Mouse (Mus musculus) thymus, postnatal 10 days (tissue): ENCODE results near the gene Man2a2.
"Not testable (repeated sequence)": the region's sequence is repeated elsewhere in the genome, so short reads cannot be mapped to it uniquely, and the experiment has no call there.

Source experiments
- DNase-seq, 2 experiments: peaks; one replicate each; pipeline ENCODE4 v3.0.0; 2021; ENCODE audit warnings: low spot score in 2 of 2

The Man2a2 gene

DNA sequence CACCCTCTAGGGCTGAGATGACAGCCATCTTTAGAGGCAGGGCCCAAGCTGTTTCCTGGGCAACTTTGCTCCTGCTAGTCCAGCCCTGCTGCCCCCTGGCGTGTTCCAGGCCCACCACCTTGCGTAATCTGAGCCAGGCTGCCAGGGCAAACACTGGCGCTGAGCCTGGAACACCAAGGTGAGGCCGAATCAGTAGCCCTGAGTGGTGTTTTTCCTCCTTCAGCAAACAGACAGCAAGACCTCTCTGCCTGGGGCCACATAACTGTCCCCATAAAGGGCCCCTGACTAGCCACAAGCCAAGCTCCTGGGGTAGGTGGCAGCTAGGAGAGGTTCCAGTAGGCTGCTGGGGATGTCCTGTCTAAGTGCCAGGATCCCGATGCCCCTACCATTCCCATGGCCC lies 28.9 kb upstream of the Man2a2 start:
- DNase-seq: no peak

DNA sequence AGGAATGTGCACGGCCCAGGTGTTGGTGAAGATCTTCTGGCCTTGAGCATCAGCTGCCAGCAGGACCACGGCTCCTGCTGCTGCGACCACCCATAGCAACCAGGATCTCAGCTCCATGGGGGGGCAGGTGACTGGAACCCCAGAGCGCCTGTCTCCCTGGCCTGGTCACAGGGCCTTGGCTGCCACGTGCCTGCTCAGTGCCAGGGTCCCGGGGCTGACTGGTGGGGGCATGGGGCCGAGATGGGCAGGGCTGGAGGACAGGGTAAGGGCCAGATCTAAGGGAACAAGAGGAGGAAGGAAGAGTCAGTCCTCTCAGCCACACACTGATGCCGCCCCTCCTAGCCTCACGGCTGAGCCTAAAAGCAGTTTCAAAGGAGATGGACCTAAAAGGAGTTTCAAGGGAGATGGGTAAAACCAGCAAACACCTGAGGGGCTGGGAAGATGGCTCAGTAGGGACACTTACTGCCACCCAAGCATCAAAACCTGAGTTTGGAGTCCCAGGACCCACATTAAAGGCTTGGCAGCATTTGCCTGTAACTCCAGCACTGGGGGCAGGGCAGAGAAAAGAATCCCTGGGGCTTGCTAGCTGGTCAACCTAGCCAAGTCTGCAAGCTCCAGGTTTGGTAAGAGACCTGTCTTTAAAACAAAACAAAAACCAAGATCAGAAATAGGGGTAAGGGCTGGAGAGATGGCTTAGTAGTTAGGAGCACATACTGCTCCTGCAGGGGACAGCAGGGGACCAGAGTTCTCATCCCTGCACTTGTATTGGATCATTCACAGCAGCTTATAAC lies 27.7 kb upstream of the Man2a2 start:
- no peak for DNase-seq

DNA sequence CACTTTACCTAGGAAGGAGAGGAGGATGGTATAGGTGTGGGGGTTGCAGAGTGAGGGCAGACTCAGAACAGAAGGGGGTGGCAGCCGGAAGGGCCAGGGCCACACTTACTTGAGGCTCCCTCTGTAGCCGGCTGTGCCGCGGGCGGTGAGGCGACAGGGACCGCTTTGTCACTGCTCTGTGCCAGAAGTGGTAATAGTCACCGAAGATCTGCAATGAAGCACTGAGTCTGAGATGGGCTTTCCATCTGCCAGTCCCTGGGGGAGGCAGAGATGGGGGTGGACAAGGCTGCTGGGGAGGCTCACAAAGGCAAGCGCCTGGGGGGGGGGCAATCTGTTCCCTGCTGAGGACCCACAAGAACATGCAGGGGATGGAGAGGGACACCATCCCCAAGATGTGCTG lies 26.8 kb upstream of the Man2a2 start:
- no peak for DNase-seq

DNA sequence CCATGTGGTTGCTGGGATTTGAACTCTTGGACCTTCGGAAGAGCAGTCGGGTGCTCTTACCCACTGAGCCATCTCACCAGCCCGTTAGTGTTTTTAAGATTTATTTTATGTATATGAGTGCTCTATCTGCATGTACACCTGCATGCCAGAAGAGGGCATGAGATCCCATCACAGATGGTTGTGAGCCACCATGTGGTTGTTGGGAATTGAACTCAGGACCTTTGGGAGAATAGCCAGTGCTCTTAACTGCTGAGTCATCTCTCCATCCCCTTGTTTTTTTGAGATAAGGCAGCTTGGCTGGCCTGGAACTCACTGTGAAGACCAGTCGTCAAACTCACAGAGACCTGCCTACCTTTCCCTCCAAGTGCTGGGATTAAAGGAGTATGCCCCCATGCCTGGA lies 25.3 kb upstream of the Man2a2 start:
- DNase-seq: not testable (repeated sequence)

DNA sequence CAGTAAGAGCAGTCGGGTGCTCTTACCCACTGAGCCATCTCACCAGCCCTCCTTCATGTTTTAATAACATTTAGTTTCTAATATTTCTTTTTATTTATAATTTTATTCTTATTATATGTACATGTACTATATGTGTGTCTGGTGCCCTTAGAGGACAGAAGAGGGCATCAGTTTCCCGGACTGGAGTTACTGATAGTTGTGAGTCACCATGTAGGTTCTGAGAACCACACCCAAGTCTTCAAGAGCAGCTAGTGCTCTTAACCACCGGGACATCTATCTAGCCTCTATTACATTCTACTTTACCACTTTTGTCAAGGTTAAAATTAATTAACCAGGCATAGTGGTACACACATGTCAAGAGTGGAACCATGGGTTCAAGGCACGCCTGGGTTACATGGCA lies 23.4 kb upstream of the Man2a2 start:
- no peak for DNase-seq

DNA sequence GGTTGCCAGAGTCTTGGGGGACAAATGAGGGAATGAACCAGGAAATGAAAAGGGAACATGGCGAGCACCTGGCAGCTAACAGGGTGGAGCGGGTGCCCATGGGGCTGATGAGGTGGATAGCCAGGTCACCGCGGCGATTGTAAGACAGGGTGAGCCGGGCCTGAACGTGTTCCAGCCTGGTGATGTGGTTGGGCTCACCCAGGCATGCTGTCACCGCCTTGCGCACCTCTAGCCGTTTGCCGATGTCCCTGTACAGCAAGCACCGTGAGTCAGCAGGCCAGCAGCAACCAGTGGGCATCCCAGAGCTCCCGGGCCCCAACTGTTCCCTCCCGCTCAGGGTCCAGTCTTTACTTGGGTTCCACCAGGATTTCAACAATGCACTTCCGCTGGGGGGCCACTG lies 20.9 kb upstream of the Man2a2 start:
- no peak for DNase-seq

DNA sequence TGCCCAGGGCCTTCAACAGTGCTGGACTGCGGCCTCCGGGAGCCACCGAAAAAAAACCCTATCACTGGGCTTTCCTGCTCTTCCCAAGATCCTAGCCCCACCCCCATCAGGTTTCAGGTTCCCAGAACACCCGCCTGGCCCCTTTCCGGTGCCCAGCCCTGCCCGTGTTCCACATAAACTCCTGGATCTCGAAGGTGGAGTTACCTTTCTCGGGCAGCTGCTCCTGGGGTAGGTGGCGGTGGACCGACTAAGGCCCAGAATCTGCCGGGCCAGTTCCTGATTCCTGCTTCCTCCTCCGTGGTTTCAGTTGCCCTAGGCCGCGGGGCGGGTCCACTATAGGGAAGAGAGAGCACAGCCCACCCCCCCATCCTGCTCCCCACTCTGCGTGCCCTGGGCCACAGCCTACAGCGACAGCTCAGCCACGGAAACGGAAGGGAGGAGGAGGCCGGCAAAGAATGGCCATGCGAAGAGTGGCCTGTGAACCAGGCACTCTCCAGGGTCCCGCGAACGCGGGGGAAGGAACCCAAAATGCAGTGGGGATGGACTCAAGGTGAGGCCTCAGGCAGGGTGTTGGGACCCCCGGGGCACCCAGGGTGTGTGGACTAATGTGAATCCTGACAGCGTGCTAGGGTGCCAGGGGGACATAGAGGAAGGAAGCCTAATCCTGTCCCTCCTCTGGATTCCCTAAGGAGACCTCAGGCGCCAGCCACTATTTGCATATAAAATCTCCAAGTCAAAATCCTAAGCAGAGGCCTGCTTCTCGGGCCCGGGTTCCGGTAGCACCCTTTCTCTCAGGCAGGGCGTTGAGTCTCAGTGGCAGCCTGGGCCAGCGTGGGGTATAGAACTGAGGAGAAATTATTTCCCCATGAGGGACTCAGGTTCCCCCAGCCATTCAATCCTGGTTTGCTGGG lies 16.7 kb upstream of the Man2a2 start, which contains the start of gene Fes:
Gene Fes, minus strand, starts transcription at position 314 of the 911 bp plus-strand sequence.
- no peak for DNase-seq

DNA sequence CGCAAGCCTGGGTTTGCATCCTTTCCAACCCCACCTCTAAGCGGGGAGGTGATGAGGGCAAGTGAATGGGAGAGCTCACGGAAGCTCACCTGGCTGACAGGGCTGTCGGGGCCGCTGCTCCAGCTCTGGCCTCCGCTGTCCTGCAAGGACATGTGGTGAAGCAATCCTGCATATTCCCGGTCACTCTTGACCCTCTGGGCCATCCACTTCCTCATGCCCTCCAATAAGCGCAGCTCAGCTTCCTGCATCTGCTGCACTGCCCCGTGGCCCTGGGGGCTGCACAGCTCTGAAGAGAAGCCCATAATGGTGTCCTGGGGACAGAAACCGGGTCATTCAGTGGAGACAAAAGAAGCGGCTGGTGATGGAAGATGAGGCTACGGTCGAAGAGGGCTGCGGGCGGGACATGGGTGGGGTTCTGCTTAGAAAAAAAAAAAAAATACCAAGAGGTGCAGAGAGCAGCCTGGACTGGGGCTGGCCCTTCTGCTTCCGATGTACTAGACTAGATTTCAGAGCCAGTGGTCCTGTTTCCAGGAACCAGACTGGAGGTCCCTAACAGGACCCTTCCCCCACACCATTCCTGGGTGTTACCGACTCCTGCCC lies 16.0 kb upstream of the Man2a2 start:
- DNase-seq: no peak

DNA sequence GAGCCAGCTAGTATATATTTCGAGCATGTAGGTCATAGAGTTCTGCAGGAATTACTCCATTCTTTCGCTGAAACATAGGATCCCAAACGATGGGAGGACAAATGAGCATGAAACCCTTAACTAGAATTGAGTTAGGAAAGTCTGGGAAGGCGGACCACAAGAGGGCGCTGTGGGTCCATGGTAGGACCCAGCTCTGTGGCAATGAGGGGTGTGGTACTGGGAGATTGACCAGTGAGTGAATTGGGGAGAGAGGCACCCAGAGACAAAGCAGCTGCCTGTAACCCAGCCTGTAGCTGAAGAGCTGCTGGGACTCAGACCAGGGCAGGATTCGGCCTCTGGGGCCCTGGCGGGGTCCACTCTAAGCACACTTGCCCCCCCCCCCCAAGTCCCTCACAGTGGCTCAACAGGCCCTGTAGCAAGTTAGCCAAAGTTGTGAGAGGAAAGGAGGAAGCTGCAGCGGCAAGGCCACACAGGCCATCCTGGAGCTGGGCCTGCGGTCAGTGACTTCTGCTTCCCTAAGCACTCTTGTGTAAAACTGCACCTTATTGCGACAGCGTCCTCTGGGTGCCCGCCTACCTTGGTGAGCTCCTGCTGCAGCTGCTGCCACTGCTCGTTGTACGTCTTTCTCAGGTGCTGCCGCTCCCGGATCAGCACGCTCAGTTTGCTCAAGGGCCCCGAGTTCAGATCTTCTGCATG lies 15.2 kb upstream of the Man2a2 start:
- DNase-seq: peak; percentile 69 to 92

DNA sequence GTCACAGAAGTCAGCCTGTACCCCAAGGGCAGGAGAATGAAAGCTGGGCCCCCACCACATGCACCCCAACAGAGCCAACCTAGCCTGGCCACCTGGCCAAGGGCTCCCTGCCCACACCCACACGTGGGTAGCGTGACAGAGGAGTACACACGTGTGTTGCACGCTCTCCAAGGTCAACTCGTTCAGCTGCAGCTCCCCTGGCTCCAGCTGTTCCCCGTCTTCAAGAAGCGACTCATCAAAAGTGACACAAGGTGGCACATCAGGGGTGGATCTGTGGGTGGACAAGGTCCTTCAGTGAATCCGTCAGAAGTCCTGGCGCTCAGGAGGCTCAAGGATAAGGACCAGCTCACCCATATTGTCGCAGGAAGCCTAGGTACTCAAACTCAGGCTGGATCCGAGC lies 11.7 kb upstream of the Man2a2 start:
- DNase-seq: no peak

DNA sequence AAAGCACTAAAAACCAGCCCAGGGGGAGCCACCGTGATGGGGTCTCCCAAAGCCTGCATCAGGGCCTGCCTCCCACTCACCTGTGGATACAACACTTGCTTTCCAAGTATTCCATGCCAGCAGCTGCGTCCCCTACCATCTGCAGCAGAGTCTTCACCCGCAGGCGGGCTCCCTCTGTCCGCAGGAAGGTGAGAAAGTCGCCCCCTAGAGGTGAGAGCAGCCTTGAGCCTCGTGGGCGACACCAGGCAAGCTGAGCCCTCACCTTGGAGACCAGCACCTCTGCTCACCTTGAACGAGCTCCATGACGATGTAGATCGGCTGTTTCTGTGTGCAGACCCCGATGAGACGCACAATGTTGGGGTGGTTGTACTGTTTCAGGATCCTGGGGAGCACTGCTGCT lies 8.4 kb upstream of the Man2a2 start:
- peak in 1 of 2 experiments; percentile 62 for DNase-seq

DNA sequence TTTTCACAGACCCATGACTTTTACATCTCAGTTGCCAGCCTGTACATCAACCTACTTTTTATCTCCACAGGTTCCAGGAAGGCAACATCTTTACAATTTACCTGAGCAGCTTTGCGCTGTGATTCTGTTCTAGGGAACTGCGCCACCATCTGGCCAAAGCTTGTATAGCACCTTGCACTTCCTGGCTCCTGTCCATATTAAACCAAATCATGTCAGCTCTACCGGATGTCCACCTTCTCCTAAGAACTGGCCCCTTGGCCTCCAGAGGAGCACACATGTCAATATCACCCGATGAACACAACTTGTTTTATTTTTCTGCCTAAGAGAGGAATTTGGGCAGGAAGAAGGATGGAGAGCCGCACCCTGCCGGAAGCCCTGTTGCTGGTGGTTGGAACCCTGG lies 6.3 kb upstream of the Man2a2 start:
- DNase-seq: peak in 1 of 2 experiments; percentile 72

DNA sequence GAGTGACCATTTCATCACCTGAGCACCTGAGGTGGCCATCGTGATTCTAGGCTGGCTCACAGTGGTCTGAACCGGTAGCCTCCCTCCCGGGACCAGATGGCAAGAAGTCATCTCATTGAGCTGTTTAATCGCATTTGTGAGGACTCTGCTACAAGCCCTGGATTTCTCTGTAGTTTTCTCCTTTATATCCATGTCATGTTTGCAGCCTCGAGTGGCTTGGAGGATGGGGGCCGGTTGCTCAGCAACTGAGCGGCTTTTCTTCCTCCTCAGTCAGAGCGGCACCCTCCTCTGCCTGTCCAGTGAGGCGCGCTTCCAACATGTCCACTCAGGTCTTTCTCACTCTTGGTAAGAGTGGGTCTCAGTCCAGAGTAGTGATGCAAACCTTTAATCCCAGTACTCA lies 5.0 kb upstream of the Man2a2 start:
- DNase-seq: no peak

DNA sequence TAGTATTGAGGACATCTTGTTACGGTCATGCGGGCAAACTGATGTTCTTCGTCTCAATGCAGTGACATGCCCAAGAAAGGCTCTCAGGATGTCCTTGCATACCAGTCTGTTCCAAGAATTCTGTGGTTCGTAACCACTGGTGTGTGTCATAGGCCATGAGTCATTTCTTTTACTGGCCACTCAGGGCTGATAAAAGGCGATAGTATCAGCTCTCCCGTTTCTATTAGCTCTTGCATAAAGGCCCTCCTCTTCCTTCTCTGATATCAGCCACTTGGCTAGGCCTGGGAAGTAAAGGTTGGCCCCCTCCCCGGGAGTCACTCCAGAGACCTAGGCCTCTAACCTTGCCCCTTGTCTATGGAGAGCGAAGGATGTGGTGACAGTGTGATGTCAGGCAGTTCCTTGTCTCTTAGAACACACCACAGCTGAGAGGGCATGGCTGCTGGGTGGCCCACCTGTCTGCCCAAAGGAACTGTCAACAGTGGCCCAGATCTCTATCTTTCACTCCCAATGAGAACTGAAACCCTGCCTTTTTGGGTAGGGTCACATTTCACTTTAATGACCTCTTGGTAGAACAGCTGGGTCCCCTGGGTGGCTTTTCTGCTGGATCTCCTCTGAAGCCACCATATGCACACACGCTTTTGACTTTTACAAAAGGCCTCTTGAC lies 4.3 kb upstream of the Man2a2 start:
- DNase-seq: no peak

DNA sequence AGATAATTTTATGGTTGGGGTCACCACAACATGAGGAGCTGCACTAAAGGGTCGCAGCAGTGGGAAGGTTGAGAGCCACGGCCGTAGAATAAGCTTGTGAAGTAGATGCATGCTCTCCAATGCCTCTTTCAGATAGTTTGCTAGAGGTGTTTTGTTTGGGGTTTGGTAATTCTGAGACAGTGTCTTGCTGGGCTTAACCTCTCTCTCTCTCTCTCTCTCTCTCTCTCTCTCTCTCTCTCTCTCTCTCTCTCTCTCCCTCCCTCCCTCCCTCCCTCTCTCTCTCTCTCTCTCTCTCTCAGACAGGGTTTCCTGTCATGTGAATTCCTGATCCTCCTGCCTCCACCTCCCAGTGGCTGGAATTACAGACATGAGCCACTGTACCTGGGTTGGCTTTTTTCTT lies 3.6 kb upstream of the Man2a2 start:
- no peak for DNase-seq

DNA sequence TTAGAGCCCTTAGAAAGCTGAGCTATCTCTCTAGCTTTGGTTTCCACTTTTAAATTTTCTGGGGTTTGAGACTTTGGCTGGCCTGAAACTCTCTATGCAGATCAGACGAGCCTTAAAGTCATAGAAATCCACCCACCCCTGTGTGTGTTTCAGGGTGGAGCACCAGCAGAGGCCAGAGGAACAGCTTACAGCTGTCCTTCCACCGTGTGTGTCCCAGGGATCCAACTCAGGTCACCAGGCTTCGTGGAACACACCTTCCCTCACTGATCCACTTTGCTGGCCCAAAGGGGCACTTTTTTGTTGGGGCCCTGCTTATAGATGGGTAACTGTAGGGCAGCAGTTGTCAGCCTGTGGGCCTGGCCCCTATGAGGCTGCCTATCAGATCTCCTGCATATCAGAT lies 3.1 kb upstream of the Man2a2 start:
- DNase-seq: no peak

DNA sequence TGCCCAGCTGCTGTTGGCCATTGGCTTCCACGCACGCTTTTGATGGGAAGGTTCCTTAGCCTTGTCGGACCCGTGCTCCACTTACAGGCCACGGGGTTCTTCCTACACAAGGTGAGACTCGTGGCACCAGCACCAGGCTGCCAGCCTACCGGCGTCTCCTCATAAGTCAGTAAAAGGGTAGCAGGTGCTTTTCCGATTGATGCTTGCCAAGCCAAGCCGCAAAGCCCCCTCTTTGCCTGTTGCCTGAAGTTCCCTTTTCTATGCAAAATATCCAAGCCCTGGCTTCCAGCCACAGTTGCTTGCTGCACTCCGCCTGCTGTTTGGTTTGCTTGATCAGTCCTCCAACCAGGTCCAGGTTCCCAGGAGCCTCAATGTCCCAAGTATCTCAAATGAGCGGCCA lies 2.7 kb upstream of the Man2a2 start:
- DNase-seq: no peak

DNA sequence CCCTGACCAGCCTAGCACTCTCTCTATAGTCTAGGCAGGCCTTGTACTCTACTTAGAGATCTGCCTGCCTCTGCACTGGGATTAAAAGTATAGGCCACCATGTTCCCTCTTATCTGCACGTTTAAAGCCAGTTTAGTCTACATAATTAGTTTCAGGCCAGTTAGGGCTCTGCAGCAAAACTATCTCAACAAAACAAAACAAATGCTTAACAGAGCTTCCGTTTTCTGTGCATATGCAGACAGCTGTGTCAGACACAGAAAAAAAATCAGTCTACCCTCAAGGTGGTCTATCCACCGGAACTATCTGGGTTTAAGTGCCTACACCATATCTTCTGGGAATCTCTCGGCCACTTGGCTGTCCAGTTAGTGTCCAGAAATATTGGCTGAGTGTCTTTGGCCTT lies 2.2 kb upstream of the Man2a2 start:
- DNase-seq: no peak

DNA sequence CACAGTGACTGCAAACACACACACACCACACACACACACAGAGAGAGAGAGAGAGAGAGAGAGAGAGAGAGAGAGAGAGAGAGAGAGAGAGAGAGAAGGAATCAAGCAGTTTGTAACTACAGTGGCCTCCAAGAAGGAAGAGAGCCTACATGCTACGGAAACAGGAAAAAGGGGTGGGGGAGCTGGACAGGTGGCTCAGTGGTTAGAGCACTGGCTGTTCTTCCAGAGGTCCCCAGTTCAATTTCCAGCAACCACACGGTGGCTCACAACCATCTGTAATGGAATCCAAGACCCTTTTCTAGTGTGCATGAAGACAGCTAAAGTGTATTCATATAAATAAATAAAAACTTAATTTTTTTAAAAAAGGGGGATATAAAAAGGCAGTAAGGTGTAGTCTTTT lies 1.5 kb upstream of the Man2a2 start:
- DNase-seq: no peak

DNA sequence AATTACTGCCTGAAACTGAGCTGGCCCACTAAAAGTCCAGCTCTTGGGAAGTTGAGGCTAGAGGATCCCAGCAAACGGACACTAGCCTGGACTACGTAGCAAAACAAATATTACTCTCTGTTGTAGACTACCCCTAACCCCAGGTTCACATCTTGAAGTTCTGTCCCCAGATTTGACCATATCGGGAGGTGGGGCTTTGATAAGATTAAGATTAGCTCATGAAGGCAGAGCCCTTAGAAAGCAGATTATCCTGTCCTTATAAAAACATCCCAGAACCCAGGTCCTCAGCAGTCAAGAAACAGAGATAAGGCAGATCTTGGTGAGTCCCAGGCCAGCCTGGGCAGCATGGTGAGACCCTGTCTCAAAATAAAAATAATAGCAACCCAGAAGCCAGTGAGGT lies 991 bp upstream of the Man2a2 start:
- no peak for DNase-seq

DNA sequence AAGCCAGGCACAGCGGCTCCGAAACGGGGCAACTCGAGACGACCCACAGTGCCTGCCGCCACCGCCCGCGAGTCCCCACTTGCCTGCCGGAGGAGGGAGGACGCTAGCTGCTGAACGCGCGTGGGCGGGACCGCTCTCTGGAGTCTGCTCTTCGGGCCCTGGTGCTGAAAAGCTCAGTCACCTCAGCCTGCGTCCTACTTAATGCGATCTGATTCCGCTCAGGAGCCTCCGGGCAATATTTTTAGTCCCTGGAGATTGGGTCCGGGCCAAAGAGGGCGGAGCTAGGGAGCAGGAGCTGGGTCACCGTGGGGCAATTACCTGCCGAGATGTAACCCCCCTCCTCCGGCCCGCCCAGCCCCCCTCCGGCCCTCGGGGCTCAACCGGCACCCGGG lies 530 bp downstream of the Man2a2 start:
- peak; percentile 79 to 82 for DNase-seq
